Mouse (Mus musculus): ENCODE measurements around the gene Fam131c. TPM values are rescaled to one million over a fixed set of nuclear protein-coding genes. Genes with fewer than 3 reads are reported as not detected.

The Fam131c gene
- polyA plus RNA-seq, 1 experiment from 2014 or later = 0.43 TPM

Small RNAs within 50 kb of the gene (microRNA-seq; reads per million reads assigned to microRNA genes)
- not detected for gene Gm25690

Other genes starting within 250 kb of the Fam131c start
- 34.2 and 34.5 TPM in 2 replicates for gene Szrd1, start 228.4 kb upstream of the Fam131c start, polyA plus RNA-seq (2016; fragmentation: Nextera tagmentation; extraction: Ambion mirVana)
- gene Fbxo42, start 220.3 kb upstream of the Fam131c start, polyA plus RNA-seq (2016; fragmentation: Nextera tagmentation; extraction: Ambion mirVana) = 31.2 and 32.0 TPM in 2 replicates
- gene Rsg1, start 154.3 kb upstream of the Fam131c start, polyA plus RNA-seq (2016; fragmentation: Nextera tagmentation; extraction: Ambion mirVana) = 6.7 and 7.1 TPM in 2 replicates
- gene Arhgef19, start 128.7 kb upstream of the Fam131c start, polyA plus RNA-seq (2016; fragmentation: Nextera tagmentation; extraction: Ambion mirVana) = 9.1 and 10.8 TPM in 2 replicates
- gene Epha2, start 67.0 kb upstream of the Fam131c start, polyA plus RNA-seq (2016; fragmentation: Nextera tagmentation; extraction: Ambion mirVana) = 3.1 and 3.9 TPM in 2 replicates
- 0.46 and 0.51 TPM in 2 replicates for gene Clcnka, start 30.5 kb downstream of the Fam131c start, polyA plus RNA-seq (2016; fragmentation: Nextera tagmentation; extraction: Ambion mirVana)
- gene Clcnkb, start 47.8 kb downstream of the Fam131c start, polyA plus RNA-seq (2016; fragmentation: Nextera tagmentation; extraction: Ambion mirVana) = not detected in 2 replicates
- gene Hspb7, start 52.6 kb downstream of the Fam131c start, polyA plus RNA-seq (2016; fragmentation: Nextera tagmentation; extraction: Ambion mirVana) = 0.08 TPM in 1 of 2 replicates, not detected in the other
- gene Srarp, start 67.9 kb downstream of the Fam131c start, polyA plus RNA-seq (2016; fragmentation: Nextera tagmentation; extraction: Ambion mirVana) = not detected in 2 replicates
- 59.0 and 61.1 TPM in 2 replicates for gene Zbtb17, start 76.4 kb downstream of the Fam131c start, polyA plus RNA-seq (2016; fragmentation: Nextera tagmentation; extraction: Ambion mirVana)
- 14.1 and 16.6 TPM in 2 replicates for gene Spen, start 170.4 kb downstream of the Fam131c start, polyA plus RNA-seq (2016; fragmentation: Nextera tagmentation; extraction: Ambion mirVana)
- gene Fblim1, start 237.9 kb downstream of the Fam131c start, polyA plus RNA-seq (2016; fragmentation: Nextera tagmentation; extraction: Ambion mirVana) = 65.4 and 78.9 TPM in 2 replicates

Data from limb, embryonic 12.5 days (tissue).